Mouse (Mus musculus) B cell, adult 2 months (primary cell): ENCODE results near the gene Sh3pxd2b.

Source experiments
- DNase-seq, 2 experiments: peaks; one replicate each; pipeline ENCODE4 v3.0.0; 2022

Sh3pxd2b gene

DNA sequence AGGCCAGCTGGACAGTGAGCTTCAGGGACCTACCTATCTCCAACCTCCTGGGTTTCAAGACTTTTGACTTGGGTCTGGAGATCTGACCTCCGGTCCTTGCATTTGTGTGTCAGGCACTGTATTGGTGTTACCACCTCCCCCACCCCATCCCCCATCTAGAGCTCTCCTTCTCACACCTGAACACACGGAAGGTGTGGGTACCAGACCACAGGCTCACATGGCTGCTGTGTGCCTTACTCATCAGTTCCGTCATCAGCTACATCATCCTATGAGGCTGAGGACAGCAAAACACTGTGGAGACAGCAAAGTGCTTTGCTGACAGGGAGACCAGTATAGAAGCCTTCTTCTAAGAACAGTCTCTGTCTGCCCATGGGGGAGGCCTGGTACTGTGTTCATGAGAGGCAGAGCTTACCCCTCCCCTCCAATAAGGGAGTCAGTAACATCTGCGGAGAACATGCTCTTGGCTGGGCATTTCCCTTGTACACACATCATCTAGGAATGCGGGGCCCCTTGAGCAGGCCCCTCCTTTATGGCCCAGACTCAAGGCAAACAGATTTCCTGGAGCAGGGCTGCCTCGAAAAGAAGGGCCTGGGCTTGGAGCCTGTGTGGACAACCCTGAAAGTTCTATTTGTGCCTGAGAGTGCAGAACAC, 87.9 kb downstream of the Sh3pxd2b start:
- DNase-seq: no peak

DNA sequence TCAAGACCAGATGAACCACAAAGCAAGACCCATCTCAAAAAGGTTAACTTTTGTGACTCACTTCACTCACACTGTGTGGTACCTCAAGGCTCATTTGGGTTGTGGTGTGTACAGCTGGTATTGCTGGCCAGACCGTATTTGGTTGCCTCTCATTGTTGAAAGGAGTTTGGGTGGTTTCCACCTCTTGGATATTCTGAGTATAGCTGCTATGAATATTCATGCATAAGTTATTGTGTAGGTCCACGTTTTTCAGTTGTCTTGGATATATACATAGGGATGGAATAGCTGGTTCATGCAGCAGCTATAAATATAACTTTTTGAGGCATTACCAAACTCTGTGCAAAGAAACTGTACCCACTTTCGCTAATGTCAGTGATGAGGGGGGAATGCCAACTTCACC, 95.0 kb downstream of the Sh3pxd2b start:
- DNase-seq: no peak

DNA sequence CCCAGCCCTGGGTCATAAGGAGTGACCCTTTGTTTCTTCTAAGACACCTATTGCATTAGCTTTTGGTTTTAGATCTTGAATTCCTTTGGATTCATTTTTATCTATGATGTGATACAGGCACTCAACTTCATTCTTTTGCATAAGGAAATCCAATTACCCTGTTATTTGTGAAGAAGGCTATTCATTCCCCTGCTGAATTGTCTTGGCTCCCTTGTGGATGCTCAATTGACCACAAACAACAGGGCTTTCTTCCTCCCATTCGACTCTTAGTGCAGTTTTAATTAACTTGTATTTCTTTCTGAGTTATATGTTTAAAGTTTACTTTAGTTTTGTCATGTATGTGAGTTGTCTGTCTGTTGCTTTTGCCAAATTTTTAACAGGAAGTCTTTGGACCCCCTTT, 96.6 kb downstream of the Sh3pxd2b start:
- DNase-seq: no peak

DNA sequence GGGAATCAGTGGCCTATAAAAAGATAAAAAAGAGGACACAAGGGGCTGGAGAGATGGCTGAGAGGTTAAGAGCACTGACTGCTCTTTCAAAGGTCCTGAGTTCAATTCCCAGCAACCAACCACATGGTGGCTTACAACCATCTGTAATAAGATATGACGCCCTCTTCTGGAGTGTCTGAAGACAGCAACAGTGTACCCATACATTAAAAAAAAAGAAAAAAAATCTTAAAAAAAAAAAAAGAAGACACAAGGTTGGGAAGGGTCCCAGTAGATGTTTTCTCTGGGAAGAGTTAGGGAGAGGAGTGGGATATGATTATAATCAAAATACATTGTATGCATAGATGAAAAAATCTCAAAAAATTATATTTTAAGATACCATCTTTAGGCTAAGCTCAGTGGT, 97.5 kb downstream of the Sh3pxd2b start:
- no peak for DNase-seq

DNA sequence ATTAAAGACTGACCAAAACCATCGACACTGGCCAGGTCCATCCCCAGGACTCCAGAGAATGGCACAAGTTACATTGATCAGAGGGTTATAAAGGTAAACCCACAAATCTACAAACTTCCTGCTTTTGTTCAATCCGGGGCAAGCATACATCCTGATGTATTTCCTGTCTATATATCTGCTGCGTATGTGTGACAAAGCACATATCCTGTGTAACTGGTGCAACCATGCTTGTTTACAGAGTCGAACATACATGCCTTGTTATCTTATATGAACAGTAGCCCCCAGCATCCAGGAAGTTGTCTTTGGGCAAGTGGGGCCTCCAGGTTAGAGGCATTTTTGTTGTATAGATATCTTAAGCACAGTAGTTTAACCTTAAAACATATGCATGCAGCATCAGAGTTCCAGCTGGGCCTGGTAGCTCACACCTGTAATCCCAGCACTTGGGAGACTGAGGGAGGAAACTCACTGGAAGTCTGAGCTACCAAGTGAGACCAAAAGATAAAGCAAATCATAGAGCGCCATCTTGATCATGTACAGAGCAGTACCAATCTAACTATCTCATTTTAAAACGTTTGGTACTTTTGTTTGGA, 98.1 kb downstream of the Sh3pxd2b start:
- no peak for DNase-seq

DNA sequence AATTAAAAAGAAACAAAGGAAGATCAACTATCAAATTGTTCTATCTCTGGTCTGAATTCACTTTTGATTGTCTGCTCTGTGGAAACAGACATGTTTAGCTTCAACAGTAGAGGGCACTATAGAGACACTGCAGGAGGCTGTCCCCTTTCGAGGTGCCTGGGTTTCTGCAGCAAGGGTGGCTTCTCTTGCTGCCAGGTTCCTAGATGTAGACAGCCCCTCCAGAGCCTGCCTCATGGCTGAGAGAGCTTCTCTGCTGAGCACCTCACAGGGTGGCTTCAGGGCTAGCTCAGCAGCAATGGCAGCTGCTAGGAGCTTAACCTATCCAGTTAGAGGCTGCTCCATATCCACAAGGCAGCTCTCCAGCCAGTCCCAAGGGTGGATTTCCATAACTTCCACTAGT, 102.6 kb downstream of the Sh3pxd2b start:
- peak; percentile 54 to 59 for DNase-seq

DNA sequence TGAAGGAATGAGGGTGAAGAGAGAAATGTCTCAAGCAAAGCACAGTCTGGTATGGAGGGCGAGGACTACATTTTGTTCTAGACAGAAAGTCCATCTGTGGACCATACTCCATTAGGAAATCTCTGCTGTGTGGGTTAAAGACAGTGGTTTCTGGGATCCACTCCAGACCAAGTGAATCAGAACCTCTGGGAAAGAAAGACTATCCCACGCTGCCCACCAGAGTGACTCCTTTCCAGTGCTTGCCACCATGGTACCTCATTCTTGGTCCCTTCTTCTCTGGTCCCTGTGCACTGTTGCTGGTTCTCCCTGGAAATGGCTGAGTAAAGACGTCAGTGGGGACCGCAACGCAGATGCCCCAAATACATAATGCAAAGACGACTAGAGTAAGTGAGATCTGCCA, 103.7 kb downstream of the Sh3pxd2b start:
- no peak for DNase-seq

DNA sequence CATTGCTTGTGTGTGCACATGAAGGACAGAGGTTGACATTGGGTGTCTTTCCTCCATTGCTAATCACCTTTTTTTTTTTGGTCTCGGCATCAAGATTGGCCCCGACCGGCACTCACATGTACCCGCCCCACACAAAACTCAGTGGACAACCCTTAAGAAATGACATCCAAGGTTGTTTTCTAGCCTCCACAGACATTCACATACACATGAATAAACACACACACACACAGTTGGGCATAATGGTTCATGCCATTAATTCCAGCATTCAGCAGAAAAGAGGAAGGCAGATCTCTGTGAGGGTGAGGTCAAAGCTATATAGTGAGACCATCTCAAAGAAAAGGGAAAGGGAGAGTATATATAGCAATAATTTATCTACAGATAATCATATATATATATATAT, 105.1 kb downstream of the Sh3pxd2b start:
- no peak for DNase-seq

DNA sequence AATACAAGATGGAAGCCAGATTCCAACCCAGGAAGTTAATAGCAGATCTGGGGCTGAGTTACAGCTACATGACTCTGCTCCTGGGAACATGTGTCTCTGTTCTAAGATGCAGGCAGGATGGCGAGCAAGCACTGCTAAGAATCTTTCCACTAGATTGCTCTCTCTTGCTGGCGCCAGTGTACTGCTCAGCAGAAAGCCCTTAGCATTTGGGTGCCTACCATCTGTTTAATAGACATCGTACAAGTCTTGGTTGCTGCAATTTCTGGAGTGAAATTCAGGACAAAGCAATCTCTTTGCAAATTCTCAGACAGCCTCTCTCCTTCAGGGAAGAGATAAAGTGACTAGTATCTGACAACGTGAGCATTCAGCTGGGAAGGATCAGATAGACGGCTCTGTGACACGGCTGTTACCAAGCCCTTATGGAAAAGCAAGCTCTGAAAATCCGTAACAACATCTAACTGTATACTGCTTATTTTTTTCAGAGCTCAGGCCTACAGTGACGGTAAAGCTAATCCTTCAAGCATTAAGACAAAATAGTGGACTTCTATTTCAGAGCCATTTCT, 105.8 kb downstream of the Sh3pxd2b start:
- DNase-seq: no peak

DNA sequence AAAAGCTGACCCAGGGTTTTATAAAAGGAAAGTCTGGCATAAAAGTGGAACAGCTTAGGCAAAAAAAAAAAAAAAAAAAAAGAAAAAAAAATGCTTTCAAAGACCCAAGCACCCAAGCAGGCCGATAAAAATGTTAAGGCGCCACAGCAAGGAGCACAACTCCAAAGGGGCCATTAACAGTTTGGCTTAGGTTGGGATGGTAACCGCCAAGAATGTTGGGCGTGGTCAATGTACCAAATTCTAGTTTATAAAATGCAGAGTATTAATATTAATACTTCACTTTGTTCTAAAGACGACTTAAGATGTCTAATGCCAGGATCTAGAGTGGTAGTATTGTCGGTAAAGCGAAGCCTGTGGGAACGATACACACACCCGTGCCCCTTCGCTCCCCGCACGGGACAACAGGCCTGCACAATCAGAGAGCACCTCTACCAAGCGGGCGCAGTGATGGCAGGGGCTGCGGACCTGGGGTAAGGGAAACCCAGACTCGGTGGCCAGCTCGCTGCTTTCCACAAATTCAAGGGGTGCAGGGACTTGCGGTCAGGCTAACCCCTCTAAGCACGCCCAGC, 106.7 kb downstream of the Sh3pxd2b start:
- DNase-seq: no peak

DNA sequence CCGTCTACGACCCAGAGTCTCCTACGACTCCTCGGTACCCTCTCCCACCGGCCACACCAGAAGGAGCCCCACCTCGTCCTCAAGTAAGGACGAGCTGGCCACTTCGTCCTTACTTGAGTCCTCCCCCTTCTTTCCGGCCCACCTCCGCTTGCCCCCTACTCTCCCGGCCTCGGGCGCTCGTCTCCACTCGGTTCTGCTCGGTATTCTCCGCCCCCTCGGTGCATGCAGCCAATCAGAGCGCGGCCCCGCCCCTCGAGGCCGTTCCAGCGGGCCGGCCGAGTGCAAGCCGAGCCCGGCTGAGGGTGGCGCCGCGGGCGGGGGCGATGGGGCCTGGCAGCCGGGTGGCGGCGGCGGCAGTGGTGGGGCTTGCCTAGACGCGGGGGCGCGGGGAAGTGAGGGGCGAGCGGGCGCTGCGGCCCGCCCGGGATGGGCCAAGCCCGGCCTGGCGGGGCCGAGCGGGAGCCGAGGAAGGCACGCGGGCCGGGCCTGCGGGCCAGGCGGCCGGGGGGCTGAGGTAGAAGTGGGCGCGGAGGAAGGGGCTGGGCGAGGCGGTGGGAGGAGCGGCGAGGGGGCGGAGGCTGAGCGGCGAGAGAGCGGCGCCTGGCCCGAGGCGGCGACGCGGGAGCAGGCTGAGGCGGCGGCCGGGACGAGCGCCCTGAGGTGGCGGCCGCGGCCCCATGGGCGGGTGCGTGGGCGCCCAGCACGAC, 107.3 kb downstream of the Sh3pxd2b start, which contains the start of gene Ubtd2:
Gene Ubtd2, plus strand, starts transcription at position 571 of the 707 bp plus-strand sequence.
- DNase-seq: peak; percentile 96 to 97

DNA sequence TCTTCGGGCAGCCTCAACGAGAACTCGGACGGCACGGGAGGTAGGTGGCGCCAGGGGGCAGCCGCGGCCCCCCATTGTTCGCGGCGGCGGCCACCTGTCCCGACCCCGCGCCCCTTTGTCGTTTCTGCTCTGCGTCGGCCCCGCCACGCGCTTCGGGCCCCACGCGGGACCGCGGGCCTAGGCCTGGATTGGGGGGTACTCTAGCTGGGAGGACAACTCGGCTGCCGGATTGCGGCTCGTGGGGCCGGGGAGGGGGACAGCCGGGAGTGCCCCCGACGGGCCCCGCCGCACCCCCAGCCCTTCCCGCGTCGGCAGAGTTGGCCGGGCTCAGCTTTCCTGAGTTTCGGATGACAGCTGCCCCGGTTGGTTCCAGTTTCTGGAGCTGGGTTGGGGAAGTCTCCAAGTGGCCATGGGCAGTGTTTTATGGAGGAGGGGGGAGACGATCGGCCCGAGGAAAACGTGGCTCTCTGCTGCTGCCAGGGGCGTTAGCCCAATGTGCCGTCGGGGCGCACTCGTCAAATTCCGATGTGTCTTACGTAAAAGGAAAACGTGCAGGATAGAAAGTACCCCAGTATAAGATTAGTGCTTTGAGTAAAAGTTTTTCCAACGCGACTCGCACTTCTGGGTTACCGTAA, 108.0 kb downstream of the Sh3pxd2b start:
- DNase-seq: peak; percentile 34 to 43

DNA sequence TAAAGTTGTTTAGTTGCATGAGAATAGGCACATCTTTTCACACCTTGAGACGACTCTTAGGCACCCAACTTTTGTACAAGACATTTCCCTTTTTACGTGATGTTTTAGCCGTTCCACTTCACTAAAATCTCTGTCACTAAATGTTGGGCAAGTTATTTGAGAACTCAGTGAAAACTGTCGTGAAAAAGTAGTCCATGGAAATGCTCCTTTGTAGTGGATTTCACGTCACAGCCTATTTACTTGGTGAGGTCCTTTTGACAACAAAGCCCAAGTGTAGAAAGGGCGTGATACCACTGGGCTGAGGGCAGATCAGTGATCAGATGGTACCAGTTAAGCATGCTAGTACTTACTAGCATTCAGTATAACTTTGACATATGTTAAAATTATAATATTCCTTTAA, 108.7 kb downstream of the Sh3pxd2b start:
- no peak for DNase-seq

DNA sequence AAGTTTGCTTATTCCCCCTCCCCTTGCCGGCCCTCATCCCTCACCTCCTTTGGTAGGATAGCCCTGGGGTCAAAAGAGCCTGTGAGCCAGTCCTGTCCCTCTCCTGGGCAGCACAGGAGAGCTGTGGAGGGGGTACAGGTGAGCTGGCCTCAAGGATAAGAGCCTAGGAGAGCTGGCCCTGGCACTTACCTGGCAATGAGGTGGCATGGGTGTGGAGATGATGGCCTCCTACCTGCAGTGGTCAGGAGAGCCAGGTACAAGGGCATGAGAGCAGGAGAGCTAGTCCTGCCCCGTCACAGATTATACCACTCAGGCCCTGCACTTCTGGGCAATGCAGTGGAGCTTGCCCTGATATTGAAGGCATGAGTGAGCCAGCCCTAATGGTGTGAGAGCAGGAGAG, 116.7 kb downstream of the Sh3pxd2b start:
- no peak for DNase-seq

DNA sequence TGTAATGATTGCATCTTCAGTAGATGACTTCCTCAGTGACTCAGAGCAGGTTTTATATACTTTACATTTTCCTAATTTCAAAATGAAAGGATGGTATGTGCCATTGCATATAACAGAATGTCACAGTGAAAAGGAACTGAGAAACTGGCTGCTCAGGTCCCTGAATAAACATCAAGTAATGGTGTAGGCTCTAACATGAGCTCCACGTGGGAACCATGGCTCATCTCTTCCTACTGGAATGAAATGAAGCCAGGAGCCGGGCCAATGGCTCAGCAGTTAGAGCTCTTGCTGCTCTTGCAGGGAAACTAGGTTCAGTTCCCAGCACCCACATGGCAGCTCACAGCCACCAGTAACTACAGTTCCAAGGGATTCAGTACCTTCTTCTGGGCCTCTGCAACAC, 124.3 kb downstream of the Sh3pxd2b start:
- DNase-seq: no peak

DNA sequence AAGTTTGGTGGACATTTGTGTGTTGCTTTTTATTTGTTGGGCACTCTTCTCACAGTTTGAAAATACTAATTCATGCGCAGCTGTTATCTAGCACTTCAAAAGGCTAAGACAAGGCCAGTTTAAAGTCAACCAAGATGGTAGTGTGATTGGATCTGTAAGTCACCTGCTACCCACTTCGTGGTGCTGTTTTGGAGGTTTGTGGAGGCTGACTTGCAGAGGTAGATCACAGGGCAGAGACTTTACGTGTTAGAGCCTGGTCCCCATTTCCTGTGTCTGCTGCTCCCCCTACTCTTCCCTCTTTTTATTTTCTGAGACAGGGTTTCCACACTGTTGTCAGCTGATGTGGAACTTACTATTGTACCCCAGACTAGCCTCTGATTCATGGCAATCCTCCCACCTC, 127.1 kb downstream of the Sh3pxd2b start:
- no peak for DNase-seq

DNA sequence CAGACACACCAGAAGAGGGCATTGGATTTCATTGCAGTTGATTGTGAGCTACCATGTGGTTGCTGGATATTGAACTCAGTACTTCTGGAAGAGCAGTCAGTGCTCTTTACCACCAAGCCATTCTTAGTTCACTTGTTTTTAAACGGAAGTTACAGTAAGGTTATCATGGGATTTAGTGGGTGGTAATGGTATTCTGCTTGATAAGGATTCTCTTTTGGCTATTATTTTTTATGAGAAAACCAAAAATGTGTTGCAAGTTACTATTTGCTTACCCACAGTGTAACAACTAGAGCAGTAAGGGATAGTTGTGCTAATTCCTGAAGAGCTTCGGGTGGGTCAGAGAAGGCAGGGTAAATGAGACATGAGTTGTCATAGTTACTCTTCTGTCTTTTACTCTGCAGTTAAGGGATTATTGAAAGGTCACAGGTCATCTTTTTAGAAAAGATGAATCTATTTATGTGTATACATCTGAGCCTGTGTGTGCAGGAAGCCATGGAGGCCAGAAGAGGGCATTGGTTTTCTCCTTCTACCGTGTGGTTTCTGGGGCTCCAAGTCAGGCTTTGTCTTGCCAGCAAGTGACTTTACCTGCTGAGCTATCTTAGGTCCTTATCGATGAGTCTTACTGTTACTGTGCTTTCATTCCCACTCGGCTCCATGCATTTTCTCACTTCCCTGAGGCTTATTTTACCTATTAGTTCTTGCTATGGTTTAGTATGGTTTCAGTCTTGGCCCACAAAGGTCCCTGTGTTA, 128.0 kb downstream of the Sh3pxd2b start:
- no peak for DNase-seq
